Mouse (Mus musculus) MEL (cell line): ENCODE results near the gene Ncapg.

ENCODE experiments used
- CTCF ChIP-seq, 3 experiments: IDR thresholded peaks in 2 of 3; conservative IDR thresholded peaks in 1 of 3; 2 replicates each; pipeline ENCODE4 v1.5.1; 2011 to 2012; ENCODE audit warnings: low read length in 3 of 3, low read depth in 2 of 3, mild to moderate bottlenecking in 2 of 3, improper control_type of control experiment in 1 of 3, inconsistent platforms in 1 of 3, mixed read lengths in 1 of 3, moderate library complexity in 1 of 3; ENCODE audit not compliant: control insufficient read depth in 1 of 3, insufficient read depth in 1 of 3, poor library complexity in 1 of 3, severe bottlenecking in 1 of 3
- ELF1 ChIP-seq: IDR thresholded peaks from 2 replicates; pipeline ENCODE4 v1.6.1; 2014; ENCODE audit warnings: low read depth, mild to moderate bottlenecking, inconsistent platforms, low read length, improper control_type of control experiment, moderate library complexity
- HCFC1 ChIP-seq: IDR thresholded peaks from 2 replicates; pipeline ENCODE4 v1.6.1; 2012; ENCODE audit warnings: low read depth, mild to moderate bottlenecking, inconsistent platforms, low read length, improper control_type of control experiment, moderate library complexity
- MAX ChIP-seq: IDR thresholded peaks from 2 replicates; pipeline ENCODE4 v1.6.1; 2011; ENCODE audit warnings: low read length, improper control_type of control experiment
- POLR2AphosphoS5 ChIP-seq: IDR thresholded peaks from 2 replicates; pipeline ENCODE4 v1.6.1; 2012; ENCODE audit warnings: low read depth, borderline replicate concordance, mild to moderate bottlenecking, inconsistent platforms, low read length, moderate library complexity, mixed read lengths
- ZKSCAN1 ChIP-seq: IDR thresholded peaks from 2 replicates; pipeline ENCODE4 v1.6.1; 2012; ENCODE audit warnings: low read depth, mild to moderate bottlenecking, inconsistent platforms, low read length, improper control_type of control experiment, moderate library complexity
- ZMIZ1 ChIP-seq: IDR thresholded peaks from 2 replicates; pipeline ENCODE4 v1.6.1; 2012; ENCODE audit warnings: low read depth, mild to moderate bottlenecking, inconsistent platforms, low read length, improper control_type of control experiment, moderate library complexity
- ZNF384 ChIP-seq: IDR thresholded peaks from 2 replicates; pipeline ENCODE4 v1.6.1; 2012; ENCODE audit warnings: low read depth, mild to moderate bottlenecking, inconsistent platforms, low read length, improper control_type of control experiment

DNA sequence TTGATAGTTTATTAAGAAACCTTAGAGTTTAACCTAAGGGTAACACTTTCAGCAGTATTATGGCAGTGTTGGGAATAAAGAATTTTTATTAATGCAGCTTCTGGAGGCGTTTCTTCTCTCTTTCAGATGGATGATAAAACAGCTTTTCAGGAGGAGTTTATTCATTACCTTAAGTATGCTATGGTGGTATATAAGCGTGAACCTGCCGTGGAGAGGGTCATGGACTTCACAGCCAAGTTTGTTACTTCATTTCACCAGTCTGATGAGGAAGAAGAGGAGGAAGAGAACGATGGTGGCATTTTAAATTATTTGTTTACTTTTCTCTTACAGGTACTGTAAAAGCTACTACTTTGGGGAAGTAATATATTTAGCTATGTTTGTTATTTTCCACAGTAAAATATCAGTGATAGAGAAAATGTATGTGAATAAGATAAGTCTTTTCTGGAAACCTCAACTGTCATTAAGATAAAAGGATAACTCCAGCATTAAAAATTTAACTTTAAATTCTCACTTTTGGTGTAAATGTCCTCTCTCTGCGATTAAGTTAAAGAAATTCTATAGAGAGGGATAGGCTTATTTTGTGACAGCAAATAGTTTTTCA lies 1.3 kb downstream of the Ncapg start:
- TF ChIP-seq HCFC1 (no peak), ZMIZ1 (no peak), ZNF384 (no peak), MAX (no peak), ELF1 (no peak), ZKSCAN1 (no peak), POLR2AphosphoS5 (no peak), CTCF (IDR thresholded peaks at IDR 0.05 in 2 of 3, conservative IDR thresholded peaks at IDR 0.05 in 1 of 3; ENCODE audit: control insufficient read depth in 1 of 3, insufficient read depth in 1 of 3, low read depth in 2 of 3, low read length in 3 of 3, poor library complexity in 1 of 3, severe bottlenecking in 1 of 3) (no peak)
